Mouse (Mus musculus) forebrain, embryonic 11.5 days (tissue): ENCODE results near the gene Cyp4f37. TPM values are rescaled to one million over a fixed set of nuclear protein-coding genes. Genes with fewer than 3 reads are reported as not detected.

Source experiments
- ATAC-seq: fragments of 200-750 bp; cut with Nextera tagmentation; replicated peaks from 2 replicates; pipeline ENCODE4 v1.8.0; 2017; ENCODE audit warnings: moderate TSS enrichment; ENCODE audit not compliant: low FRiP score
- DNase-seq: peaks from one replicate; pipeline ENCODE4 v3.0.0-alpha.2; 2017; ENCODE audit warnings: low spot score
- H3K27ac ChIP-seq: fragments of 300-500 bp; sonication (generic); 2 replicates; pipeline ENCODE4 v1.5.1; 2014; ENCODE audit warnings: low read depth, low read length
- H3K27me3 ChIP-seq: fragments of 300-500 bp; sonication (generic); 2 replicates; pipeline ENCODE4 v1.6.1; 2014; ENCODE audit warnings: mild to moderate bottlenecking, low read length, mixed read lengths; ENCODE audit not compliant: control insufficient read depth, insufficient read depth
- H3K36me3 ChIP-seq: fragments of 300-500 bp; sonication (generic); 2 replicates; pipeline ENCODE4 v1.6.1; 2014; ENCODE audit warnings: mild to moderate bottlenecking, low read length, moderate library complexity, mixed read lengths; ENCODE audit not compliant: control insufficient read depth, insufficient read depth
- H3K4me1 ChIP-seq: fragments of 300-500 bp; sonication (generic); replicated peaks from 2 replicates; pipeline ENCODE4 v1.6.1; 2014; ENCODE audit warnings: low read length, mixed read lengths; ENCODE audit not compliant: control insufficient read depth, insufficient read depth
- H3K4me2 ChIP-seq: fragments of 300-500 bp; sonication (generic); 2 replicates; pipeline ENCODE4 v1.6.1; 2014; ENCODE audit warnings: low read depth, mild to moderate bottlenecking, low read length, moderate library complexity, mixed read lengths; ENCODE audit not compliant: severe bottlenecking
- H3K4me3 ChIP-seq: fragments of 300-500 bp; sonication (generic); 2 replicates; pipeline ENCODE4 v1.5.1; 2014; ENCODE audit warnings: low read depth, low read length
- H3K9ac ChIP-seq: fragments of 300-500 bp; sonication (generic); 2 replicates; pipeline ENCODE4 v1.6.1; 2014; ENCODE audit warnings: low read length
- H3K9me3 ChIP-seq: fragments of 300-500 bp; sonication (generic); 2 replicates; pipeline ENCODE4 v1.6.1; 2016; ENCODE audit warnings: low read length, mixed read lengths; ENCODE audit not compliant: control insufficient read depth
- WGBS: fragments of 180-500 bp; shearing (Covaris S2); extraction: QIAGEN DNeasy Blood & Tissue Kit; methylation state at CpG from one replicate; pipeline ENCODE4 v1.1.7; 2014; 5-methylcytosine and 5-hydroxymethylcytosine counted together
- polyA plus RNA-seq: library from polyadenylated mRNA; unstranded; fragments of >200 nt; fragmentation: Nextera tagmentation; extraction: Ambion mirVana; gene quantifications from 2 replicates; pipeline ENCODE4 v1.2.1, GENCODE M21; 2014

Cyp4f37 gene
- polyA plus RNA-seq, 1 experiment from 2014 or later = not detected

DNA sequence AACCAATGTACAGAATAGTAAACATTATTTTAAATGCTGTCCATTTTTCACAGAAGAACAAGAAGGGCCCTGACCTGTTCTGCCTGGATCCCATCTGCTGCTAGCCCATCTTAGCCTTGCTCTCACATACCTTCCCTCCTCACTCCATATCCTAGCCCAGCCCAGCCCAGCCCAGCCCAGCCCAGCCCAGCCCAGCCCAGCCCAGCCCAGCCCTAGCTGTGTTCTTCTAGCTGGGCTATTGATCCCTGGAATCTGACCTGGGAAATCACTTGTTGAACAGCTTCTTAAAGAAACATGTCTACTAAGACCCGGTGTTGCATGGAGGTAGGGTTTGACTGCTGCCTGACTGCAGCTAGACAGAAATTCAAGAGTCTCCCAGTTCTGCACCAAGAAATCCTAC, 37.1 kb downstream of the Cyp4f37 start:
- Histone ChIP-seq H3K9ac (no peak overlapping the region), H3K4me2 (no peak overlapping the region), H3K27ac (no peak overlapping the region), H3K4me3 (no peak overlapping the region), H3K4me1 (no peaks in the 10 kb centered on the region), H3K9me3 (no peaks in the 10 kb centered on the region), H3K27me3 (no peaks in the 10 kb centered on the region), H3K36me3 (no peaks in the 10 kb centered on the region)
- DNase-seq = no peak
- 89% methylated on average over 1 of the region's 1 CpGs for WGBS
- no peak for ATAC-seq

DNA sequence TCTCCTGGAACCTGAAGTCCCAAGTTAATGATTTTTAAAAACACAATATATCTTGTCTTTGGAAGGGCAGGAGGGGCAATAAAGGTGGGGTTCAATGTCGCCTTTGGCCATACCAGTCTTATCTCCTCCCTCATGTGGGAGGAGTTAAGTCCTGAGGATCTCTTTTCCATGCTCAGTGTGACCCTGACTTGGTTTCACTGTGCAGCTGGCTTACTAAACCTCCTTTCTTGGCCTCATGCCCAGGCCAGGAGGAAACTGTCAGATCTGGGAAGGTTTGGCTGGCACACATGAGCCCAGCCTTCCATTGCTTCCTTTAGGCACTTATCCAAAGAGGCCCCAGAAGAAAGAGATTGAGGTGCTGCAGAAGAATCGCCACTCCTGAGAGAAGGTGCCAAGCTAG, 37.6 kb downstream of the Cyp4f37 start, which contains the start of gene Cyp4f40:
Cyp4f40 (plus strand) TSS at position 189 of the 400 bp plus-strand sequence.
- H3K9me3 ChIP-seq = no peaks in the 10 kb centered on the region
- H3K27me3 ChIP-seq = no peaks in the 10 kb centered on the region
- WGBS = 73% methylated on average over 2 of the region's 2 CpGs
- no peaks in the 10 kb centered on the region for H3K4me1 ChIP-seq
- H3K27ac ChIP-seq = no peak within 1 kb of the TSS
- H3K9ac ChIP-seq = no peak within 1 kb of the TSS
- no peak within 1 kb of the TSS for H3K4me3 ChIP-seq
- ATAC-seq (no peak), DNase-seq (no peak)
- no peaks in the 10 kb centered on the region for H3K36me3 ChIP-seq
- no peak within 1 kb of the TSS for H3K4me2 ChIP-seq

DNA sequence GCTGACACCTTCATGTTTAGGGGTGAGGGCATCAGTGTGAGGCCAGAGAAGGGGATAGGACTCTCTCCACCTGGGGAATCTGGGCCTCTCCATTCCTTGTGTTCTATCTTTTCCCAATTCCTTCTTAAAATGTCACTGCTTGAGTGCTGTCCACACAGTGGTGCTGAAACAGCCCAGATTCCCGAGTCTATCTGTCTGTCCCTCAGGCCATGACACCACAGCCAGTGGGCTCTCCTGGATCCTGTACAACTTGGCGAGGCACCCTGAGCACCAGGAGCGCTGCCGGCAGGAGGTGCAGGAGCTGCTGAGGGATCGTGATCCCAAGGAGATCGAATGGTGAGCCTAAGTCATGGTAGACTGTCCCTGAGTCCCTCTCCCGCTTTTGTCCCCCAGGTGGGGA, 52.9 kb downstream of the Cyp4f37 start:
- DNase-seq (no peak), ATAC-seq (no peak)
- no peak overlapping the region for H3K9ac ChIP-seq
- no peaks in the 10 kb centered on the region for H3K4me1 ChIP-seq
- H3K27ac ChIP-seq = no peak overlapping the region
- H3K36me3 ChIP-seq = no peaks in the 10 kb centered on the region
- H3K4me3 ChIP-seq = no peak overlapping the region
- H3K27me3 ChIP-seq = no peaks in the 10 kb centered on the region
- no peaks in the 10 kb centered on the region for H3K9me3 ChIP-seq
- 71% methylated on average over 7 of the region's 7 CpGs for WGBS
- no peak overlapping the region for H3K4me2 ChIP-seq

DNA sequence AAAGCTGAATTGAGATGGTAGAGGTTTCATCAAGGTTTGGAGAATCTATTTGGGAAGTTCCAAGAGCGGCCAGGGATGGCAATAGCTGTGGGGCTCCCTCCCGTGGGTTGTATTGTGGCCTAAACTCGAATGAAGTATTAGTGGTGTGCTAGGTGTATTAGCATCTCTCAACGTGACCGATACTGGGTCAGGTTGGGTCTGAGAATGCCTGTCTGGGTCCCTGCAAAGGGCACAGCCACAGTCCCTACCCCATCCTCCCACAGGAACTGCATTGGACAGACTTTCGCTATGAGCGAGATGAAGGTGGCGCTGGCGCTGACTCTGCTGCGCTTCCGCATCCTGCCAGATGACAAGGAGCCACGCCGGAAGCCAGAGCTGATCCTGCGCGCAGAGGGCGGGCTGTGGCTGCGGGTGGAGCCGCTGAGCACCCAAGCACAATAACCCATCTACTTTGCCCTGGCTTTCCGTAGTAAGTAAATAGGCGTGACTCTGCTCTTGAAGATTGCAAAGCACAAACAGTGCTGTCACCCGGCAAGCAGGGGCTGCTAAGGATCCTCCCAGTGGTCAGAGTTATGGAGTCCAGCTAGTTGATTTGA, 55.0 kb downstream of the Cyp4f37 start:
- no peak overlapping the region for H3K4me3 ChIP-seq
- H3K9ac ChIP-seq = no peak overlapping the region; the same call in 1 of the 2 replicates
- no peaks in the 10 kb centered on the region for H3K27me3 ChIP-seq
- H3K4me1 ChIP-seq = no peaks in the 10 kb centered on the region
- WGBS = 49% methylated on average over 21 of the region's 21 CpGs
- H3K36me3 ChIP-seq = no peaks in the 10 kb centered on the region
- DNase-seq = peak; percentile 57
- ATAC-seq = no peak
- no peak overlapping the region for H3K27ac ChIP-seq
- H3K9me3 ChIP-seq = no peaks in the 10 kb centered on the region
- no peak overlapping the region for H3K4me2 ChIP-seq

DNA sequence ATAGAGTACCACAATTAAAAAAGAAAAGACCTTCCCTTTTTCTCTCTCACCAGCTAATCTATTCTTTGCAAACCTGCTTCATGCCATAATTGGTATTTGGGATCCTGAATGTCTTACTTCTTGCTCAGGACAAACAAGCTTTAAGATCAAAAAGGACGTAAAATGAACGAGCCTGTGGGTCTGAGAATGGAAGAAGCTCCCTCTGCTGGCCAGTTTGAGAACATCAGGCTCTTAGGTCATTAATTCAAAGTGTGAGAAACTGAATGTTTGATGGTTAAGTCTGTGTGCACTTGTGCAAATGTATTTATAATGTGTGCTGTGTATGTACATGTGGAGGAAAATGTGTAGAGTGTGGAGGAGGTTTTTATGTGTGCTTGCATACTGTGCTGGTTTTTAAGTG, 59.3 kb downstream of the Cyp4f37 start:
- no peak overlapping the region for H3K4me3 ChIP-seq

DNA sequence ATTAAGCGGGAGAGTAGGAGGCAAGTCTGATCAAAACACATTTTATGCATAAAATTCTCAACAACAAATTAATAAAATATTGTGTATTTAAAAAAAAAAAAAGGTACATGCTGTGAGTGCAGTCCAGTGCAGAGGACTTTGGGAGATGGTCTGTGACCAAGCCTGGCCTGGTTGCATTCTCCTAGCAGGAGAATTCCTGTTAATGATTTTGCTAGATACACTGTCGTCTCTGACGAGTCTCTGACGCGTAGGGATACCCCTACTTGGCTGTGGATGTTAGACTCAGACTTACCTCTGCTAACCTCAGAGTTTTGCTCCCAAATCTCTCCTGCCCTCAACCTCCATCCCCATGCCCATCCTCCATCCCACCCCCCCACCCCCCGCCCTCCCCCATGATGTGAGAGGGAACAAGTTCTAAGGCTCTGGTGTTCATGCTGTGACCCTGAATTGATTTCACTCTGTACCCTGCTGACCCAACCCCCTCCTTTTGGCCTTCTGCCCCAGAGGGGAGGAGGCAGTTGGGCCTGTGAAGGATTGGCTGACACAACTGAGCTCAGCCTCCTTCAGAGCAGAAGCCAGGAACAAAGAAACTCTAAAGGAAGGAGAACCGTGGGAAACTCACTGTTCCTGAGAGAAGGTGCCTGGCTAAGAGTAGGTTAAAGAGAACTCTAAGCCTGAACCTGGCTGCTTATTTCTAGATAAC, 64.1 kb downstream of the Cyp4f37 start, which contains the start of gene Cyp4f15:
Cyp4f15 (plus strand) TSS at position 580 of the 703 bp plus-strand sequence.
- peak; percentile 49; the same call in 1 of the 2 replicates for ATAC-seq
- H3K4me2 ChIP-seq = no peak within 1 kb of the TSS
- WGBS = 20% methylated on average over 7 of the region's 7 CpGs

More for the DNA sequence above, 59.3 kb downstream of the Cyp4f37 start:
- no peaks in the 10 kb centered on the region for H3K27me3 ChIP-seq
- ATAC-seq = no peak
- no peaks in the 10 kb centered on the region for H3K9me3 ChIP-seq
- H3K4me1 ChIP-seq = 0 out of 2 replicates have a peak, but pooled peaks cover 1% of the 10 kb centered on the region
- no peak overlapping the region for H3K27ac ChIP-seq
- 28% methylated on average over 2 of the region's 2 CpGs for WGBS
- no peaks in the 10 kb centered on the region for H3K36me3 ChIP-seq
- H3K9ac ChIP-seq = no peak overlapping the region
- no peak overlapping the region for H3K4me2 ChIP-seq
- DNase-seq = no peak

More for the DNA sequence above, 64.1 kb downstream of the Cyp4f37 start, which contains the start of gene Cyp4f15:
- Histone ChIP-seq H3K4me1 (0 out of 2 replicates have a peak, but pooled peaks cover 1% of the 10 kb centered on the region), H3K4me3 (no peak within 1 kb of the TSS), H3K27me3 (no peaks in the 10 kb centered on the region), H3K36me3 (no peaks in the 10 kb centered on the region), H3K9ac (no peak within 1 kb of the TSS), H3K27ac (0 out of 2 replicates have a peak within 1 kb of the TSS, but pooled peaks have one; percentile 18), H3K9me3 (no peaks in the 10 kb centered on the region)
- peak; percentile 56 for DNase-seq

Other genes with a start within 250 kb of the Cyp4f37 start
- gene Wiz, start 231.9 kb upstream of the Cyp4f37 start, polyA plus RNA-seq = 55.2 and 56.2 TPM in 2 replicates
- 0.21 and 0.47 TPM in 2 replicates for gene Rasal3, start 217.7 kb upstream of the Cyp4f37 start, polyA plus RNA-seq
- gene Pglyrp2, start 197.1 kb upstream of the Cyp4f37 start, polyA plus RNA-seq = 0.11 TPM in 1 of 2 replicates, not detected in the other
- gene Cyp4f39, start 168.6 kb upstream of the Cyp4f37 start, polyA plus RNA-seq = 0.28 and 0.33 TPM in 2 replicates
- gene Cyp4f17, start 115.3 kb upstream of the Cyp4f37 start, polyA plus RNA-seq = 6.6 and 7.9 TPM in 2 replicates
- 13.4 and 13.5 TPM in 2 replicates for gene Cyp4f16, start 84.8 kb upstream of the Cyp4f37 start, polyA plus RNA-seq
- not detected in 2 replicates for gene Cyp4f40, start 37.6 kb downstream of the Cyp4f37 start, polyA plus RNA-seq
- gene Cyp4f15, start 64.3 kb downstream of the Cyp4f37 start, polyA plus RNA-seq = 1.1 and 1.8 TPM in 2 replicates
- gene Zfp871, start 167.0 kb downstream of the Cyp4f37 start, polyA plus RNA-seq = 45.8 and 48.1 TPM in 2 replicates
- gene Zfp811, start 188.6 kb downstream of the Cyp4f37 start, polyA plus RNA-seq = 25.0 and 27.4 TPM in 2 replicates
- 17.9 and 20.3 TPM in 2 replicates for gene Zfp799, start 209.0 kb downstream of the Cyp4f37 start, polyA plus RNA-seq